Mouse (Mus musculus) C2C12 (cell line): ENCODE measurements around the gene Nr1d1. TPM values are rescaled to one million over a fixed set of nuclear protein-coding genes. Genes with fewer than 3 reads are reported as not detected.

Experiments
- H3K27me3 ChIP-seq: one replicate; pipeline ENCODE4 v1.6.1; 2011; ENCODE audit not compliant: control insufficient read depth, insufficient read depth, insufficient read length
- H3K36me3 ChIP-seq: one replicate; pipeline ENCODE4 v1.6.1; 2011; ENCODE audit not compliant: control insufficient read depth, insufficient read depth
- H3K4me3 ChIP-seq: one replicate; pipeline ENCODE4 v1.5.1; 2011; ENCODE audit warnings: mild to moderate bottlenecking, control low read depth; ENCODE audit not compliant: poor library complexity, insufficient read depth, severe bottlenecking
- H3K79me2 ChIP-seq: one replicate; pipeline ENCODE4 v1.6.1; 2011; ENCODE audit not compliant: control insufficient read depth, insufficient read depth
- H3K79me3 ChIP-seq: one replicate; pipeline ENCODE4 v1.6.1; 2011; ENCODE audit warnings: low read depth, control low read depth
- H3ac ChIP-seq: one replicate; pipeline ENCODE3; 2011; ENCODE audit warnings: low read depth; ENCODE audit not compliant: control insufficient read depth, insufficient read length
- CEBPB ChIP-seq: IDR thresholded peaks from one replicate; pipeline ENCODE4 v1.6.1; 2011; ENCODE audit warnings: low read depth, mild to moderate bottlenecking, control low read depth, moderate library complexity
- CTCF ChIP-seq: IDR thresholded peaks from one replicate; pipeline ENCODE4 v1.5.1; 2011; ENCODE audit not compliant: control insufficient read depth, insufficient read depth, insufficient read length
- FOSL1 ChIP-seq: IDR thresholded peaks from one replicate; pipeline ENCODE4 v1.8.0; 2011; ENCODE audit warnings: mild to moderate bottlenecking, low read length; ENCODE audit not compliant: poor library complexity, insufficient read depth, severe bottlenecking
- MAX ChIP-seq: IDR thresholded peaks from one replicate; pipeline ENCODE4 v1.6.1; 2011; ENCODE audit warnings: mild to moderate bottlenecking, control low read depth
- MYOD1 ChIP-seq: IDR thresholded peaks from one replicate; pipeline ENCODE4 v1.6.1; 2011; ENCODE audit warnings: low read depth; ENCODE audit not compliant: control insufficient read depth, insufficient read length
- MYOG ChIP-seq: IDR thresholded peaks from one replicate; pipeline ENCODE4 v1.6.1; 2011; ENCODE audit not compliant: control insufficient read depth, insufficient read length; ENCODE audit errors: extremely low read depth
- USF1 ChIP-seq: IDR thresholded peaks from one replicate; pipeline ENCODE4 v1.6.1; 2011; ENCODE audit warnings: low read depth, mild to moderate bottlenecking, control low read depth, moderate library complexity
- polyA plus RNA-seq: library from polyadenylated mRNA; unstranded; fragments of >200 nt; fragmentation: generic; extraction: Trizol; gene quantifications from one replicate; pipeline ENCODE4 v1.2.1, GENCODE M21; 2012; ENCODE audit warnings: missing spikeins

The Nr1d1 gene
- polyA plus RNA-seq, 1 experiment = 22.3 TPM

- Histone ChIP-seq H3K79me3 (no peaks in the 10 kb centered on the region), H3K4me3 (no peak overlapping the region), H3ac (no peak overlapping the region), H3K79me2 (peaks cover 15% of the 10 kb centered on the region), H3K36me3 (no peaks in the 10 kb centered on the region), H3K27me3 (no peaks in the 10 kb centered on the region)
- TF ChIP-seq FOSL1 (no peak), MYOD1 (no peak), MYOG (no peak), MAX (no peak), CTCF (no peak)
Observed at GRCm38 (mm10) chr11:98790631-98791205, 15.6 kb upstream of the Nr1d1 start.

- Histone ChIP-seq H3K4me3 (peak overlapping the region; percentile 43), H3K36me3 (no peaks in the 10 kb centered on the region), H3K27me3 (no peaks in the 10 kb centered on the region), H3ac (no peak overlapping the region), H3K79me2 (peaks cover 13% of the 10 kb centered on the region), H3K79me3 (no peaks in the 10 kb centered on the region)
- TF ChIP-seq CEBPB (no peak), MYOD1 (no peak), MYOG (no peak), CTCF (no peak), FOSL1 (no peak), MAX (no peak), USF1 (no peak)
Observed at GRCm38 (mm10) chr11:98789824-98790223, 14.7 kb upstream of the Nr1d1 start.

DNA sequence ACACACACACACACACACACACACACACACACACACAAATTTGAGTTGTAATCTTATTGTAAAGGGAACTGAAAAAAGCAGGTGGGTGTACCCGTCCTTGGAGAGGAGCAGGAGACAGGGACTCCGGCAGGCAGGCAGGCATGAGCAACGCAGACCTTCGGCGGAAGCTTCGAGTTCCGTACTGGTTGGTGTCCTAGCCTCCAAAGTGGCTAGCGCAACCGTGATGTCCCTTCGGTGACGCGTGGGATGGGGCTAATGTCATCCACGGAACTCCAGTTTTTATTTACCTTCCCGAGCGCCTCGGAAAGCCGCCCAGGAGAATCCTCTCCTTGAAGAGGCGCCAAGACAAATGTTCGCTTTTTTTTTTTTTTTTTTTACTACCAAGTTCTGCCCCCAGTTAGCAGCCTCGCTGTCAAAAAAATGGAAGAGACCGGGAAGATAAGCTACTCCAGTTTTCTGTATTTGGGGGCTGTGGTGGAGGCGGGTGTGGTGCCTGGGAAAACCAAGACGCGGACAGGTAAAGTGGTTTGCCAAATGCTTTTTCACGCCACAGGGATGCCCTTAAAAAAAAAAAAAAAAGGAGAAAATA, 14.2 kb upstream of the Nr1d1 start:
- peak overlapping the region; percentile 70 for H3ac ChIP-seq
- no peaks in the 10 kb centered on the region for H3K27me3 ChIP-seq
- no peaks in the 10 kb centered on the region for H3K36me3 ChIP-seq
- no peaks in the 10 kb centered on the region for H3K79me3 ChIP-seq
- peak overlapping the region; percentile 43 for H3K4me3 ChIP-seq
- peaks cover 8% of the 10 kb centered on the region for H3K79me2 ChIP-seq
- TF ChIP-seq MAX (no peak), FOSL1 (no peak), MYOD1 (no peak), USF1 (no peak), MYOG (no peak), CTCF (no peak), CEBPB (no peak)

DNA sequence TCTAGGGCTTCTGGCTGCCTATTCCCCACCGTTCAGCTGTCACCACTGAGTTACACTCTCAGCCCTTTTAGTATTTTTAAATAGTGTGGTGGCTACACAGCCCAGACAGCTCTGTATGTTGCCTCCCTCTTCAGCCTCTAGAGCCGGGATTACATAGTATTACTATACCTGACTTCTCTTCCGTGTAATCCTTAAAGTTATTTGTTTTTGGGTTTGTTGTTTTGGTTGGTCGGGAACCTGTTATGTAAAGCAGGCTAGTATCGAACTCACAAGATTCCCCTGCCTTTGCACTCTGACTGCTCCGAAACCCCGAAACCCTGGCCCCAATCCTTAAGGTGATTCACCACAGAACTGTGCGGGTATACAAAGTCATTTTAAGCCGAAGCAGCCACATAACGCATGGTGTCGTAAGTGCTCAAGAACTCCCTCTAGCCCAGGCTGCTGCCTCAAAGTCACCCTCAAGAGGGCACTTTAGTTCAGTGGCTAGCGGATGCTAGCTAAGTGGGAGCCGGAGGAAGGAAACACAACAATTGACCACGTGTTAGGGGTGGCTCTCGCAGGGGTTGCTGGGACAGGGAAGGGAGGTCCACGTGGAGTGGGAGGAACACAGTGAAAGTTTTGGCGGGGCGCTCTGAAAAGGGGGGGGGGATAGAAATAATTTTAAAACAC, 13.6 kb upstream of the Nr1d1 start:
- no peaks in the 10 kb centered on the region for H3K36me3 ChIP-seq
- TF ChIP-seq CTCF = peak; percentile 67
- peak; percentile 99 for TF ChIP-seq MAX
- TF ChIP-seq USF1 = peak; percentile 88
- TF ChIP-seq CEBPB = peak; percentile 34
- no peak for TF ChIP-seq MYOD1
- no peak for TF ChIP-seq MYOG
- TF ChIP-seq FOSL1 = no peak
- H3K27me3 ChIP-seq = no peaks in the 10 kb centered on the region
- peaks cover 2% of the 10 kb centered on the region for H3K79me2 ChIP-seq
- peak overlapping the region; percentile 33 for H3ac ChIP-seq
- H3K4me3 ChIP-seq = peak overlapping the region; percentile 43
- no peaks in the 10 kb centered on the region for H3K79me3 ChIP-seq

- Histone ChIP-seq H3K36me3 (no peaks in the 10 kb centered on the region), H3K27me3 (no peaks in the 10 kb centered on the region), H3ac (no peak overlapping the region), H3K79me3 (no peaks in the 10 kb centered on the region), H3K79me2 (no peaks in the 10 kb centered on the region), H3K4me3 (no peak overlapping the region)
- TF ChIP-seq FOSL1 (no peak), MYOD1 (no peak), MYOG (no peak), CTCF (no peak), USF1 (no peak), MAX (no peak)
Observed at GRCm38 (mm10) chr11:98788139-98788538, 13.0 kb upstream of the Nr1d1 start.

DNA sequence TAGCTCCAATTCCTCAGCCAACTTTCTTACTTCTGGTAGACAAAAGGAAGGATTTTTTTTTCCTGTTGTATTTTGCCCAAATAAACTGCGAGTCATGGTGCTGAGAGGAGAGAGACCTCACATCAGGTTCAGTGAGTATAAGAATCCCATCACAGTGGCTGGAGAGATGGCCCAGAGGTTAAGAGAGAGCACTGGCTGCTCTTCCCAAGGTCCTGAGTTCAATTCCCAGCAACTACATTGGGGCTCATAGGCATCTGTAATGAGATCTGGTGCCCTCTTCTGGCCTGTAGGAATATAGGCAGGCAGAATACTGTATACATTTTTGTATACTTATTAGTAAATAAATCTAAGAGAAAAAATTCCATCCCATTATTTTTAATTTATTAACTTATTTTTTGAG, 12.6 kb upstream of the Nr1d1 start:
- H3K36me3 ChIP-seq = no peaks in the 10 kb centered on the region
- no peak for TF ChIP-seq USF1
- TF ChIP-seq FOSL1 = no peak
- no peak for TF ChIP-seq MYOG
- no peak for TF ChIP-seq MYOD1
- TF ChIP-seq MAX = no peak
- H3K79me2 ChIP-seq = no peaks in the 10 kb centered on the region
- no peaks in the 10 kb centered on the region for H3K79me3 ChIP-seq
- no peak overlapping the region for H3ac ChIP-seq
- no peak overlapping the region for H3K4me3 ChIP-seq
- no peaks in the 10 kb centered on the region for H3K27me3 ChIP-seq
